Mouse (Mus musculus) ES-CJ7 (cell line): Measurements from ENCODE around the gene Gast.
"Not testable (repeated sequence)": the region's sequence is repeated elsewhere in the genome, so short reads cannot be mapped to it uniquely, and the experiment has no call there.

Experiments
- DNase-seq: peaks from one replicate; pipeline ENCODE4 v3.0.0; 2011; ENCODE audit warnings: low read depth, low spot score

The Gast gene

GRCm38 (mm10) chr11:100320701-100321410 is 13.4 kb upstream of the Gast start:
- DNase-seq: not testable (repeated sequence)

- not testable (repeated sequence) for DNase-seq
These were observed 12.5 kb upstream of the Gast start for GRCm38 (mm10) chr11:100321479-100322305.

- no peak for DNase-seq
These were observed 11.5 kb upstream of the Gast start for GRCm38 (mm10) chr11:100322591-100323258.

GRCm38 (mm10) chr11:100323578-100323977 is 10.6 kb upstream of the Gast start:
- DNase-seq: peak; percentile 92

- no peak for DNase-seq
These were observed 9.1 kb upstream of the Gast start for GRCm38 (mm10) chr11:100325062-100325629.

- no peak for DNase-seq
These were observed 6.9 kb upstream of the Gast start for GRCm38 (mm10) chr11:100327316-100327715.

GRCm38 (mm10) chr11:100327761-100328160 is 6.4 kb upstream of the Gast start:
- DNase-seq: no peak

- DNase-seq: no peak
These were observed 4.0 kb upstream of the Gast start for GRCm38 (mm10) chr11:100330235-100330634.

- not testable (repeated sequence) for DNase-seq
These were observed 3.3 kb upstream of the Gast start for GRCm38 (mm10) chr11:100330816-100331375.

GRCm38 (mm10) chr11:100332766-100333515 is 1.3 kb upstream of the Gast start:
- DNase-seq: no peak

GRCm38 (mm10) chr11:100335731-100336130 is 1.5 kb downstream of the Gast start:
- DNase-seq: no peak

- no peak for DNase-seq
These were observed 10.1 kb downstream of the Gast start for GRCm38 (mm10) chr11:100344269-100344668.

GRCm38 (mm10) chr11:100352076-100352857 is 18.1 kb downstream of the Gast start:
- DNase-seq: peak; percentile 68

GRCm38 (mm10) chr11:100355151-100355951 is 21.1 kb downstream of the Gast start:
- DNase-seq: peak; percentile 83

GRCm38 (mm10) chr11:100355972-100356818 is 22.0 kb downstream of the Gast start, which contains the start of gene Hap1:
TSS of gene Hap1 (minus strand) at chr11:100356128.
- DNase-seq: peak; percentile 86

- DNase-seq: peak; percentile 66
These were observed 22.6 kb downstream of the Gast start for GRCm38 (mm10) chr11:100356819-100357211.

- peak; percentile 68 for DNase-seq
These were observed 23.2 kb downstream of the Gast start for GRCm38 (mm10) chr11:100357408-100357807.

- no peak for DNase-seq
These were observed 26.0 kb downstream of the Gast start for GRCm38 (mm10) chr11:100360175-100360574.
